Mouse (Mus musculus) liver, embryonic 13.5 days (tissue): Measurements from ENCODE around the gene Asb12. TPM values are rescaled to one million over a fixed set of nuclear protein-coding genes. Genes with fewer than 3 reads are reported as not detected.
A peak's percentile ranks its signal among the peaks of the same experiment; 100 is the strongest.
"Not testable (repeated sequence)": the region's sequence is repeated elsewhere in the genome, so short reads cannot be mapped to it uniquely, and the experiment has no call there.

Experiments
- ATAC-seq: fragments of 200-750 bp; cut with Nextera tagmentation; 2 replicates; pipeline ENCODE4 v1.8.0; 2017; ENCODE audit warnings: low read depth, mild to moderate bottlenecking, moderate number of reproducible peaks, moderate library complexity
- DNase-seq: peaks from one replicate; pipeline ENCODE4 v3.0.0; 2022
- H3K27ac ChIP-seq: fragments of 300-500 bp; sonication (generic); 2 replicates; pipeline ENCODE4 v1.5.1; 2015; ENCODE audit warnings: moderate library complexity, mild to moderate bottlenecking, inconsistent platforms
- H3K27me3 ChIP-seq: fragments of 300-500 bp; sonication (generic); 2 replicates; pipeline ENCODE4 v1.6.1; 2015; ENCODE audit warnings: mild to moderate bottlenecking, inconsistent platforms
- H3K36me3 ChIP-seq: fragments of 300-500 bp; sonication (generic); 2 replicates; pipeline ENCODE4 v1.6.1; 2015; ENCODE audit warnings: mild to moderate bottlenecking, inconsistent platforms
- H3K4me1 ChIP-seq: fragments of 300-500 bp; sonication (generic); replicated peaks from 2 replicates; pipeline ENCODE4 v1.6.1; 2015; ENCODE audit warnings: inconsistent platforms
- H3K4me2 ChIP-seq: fragments of 300-500 bp; sonication (generic); 2 replicates; pipeline ENCODE4 v1.6.1; 2015; ENCODE audit warnings: inconsistent platforms, mild to moderate bottlenecking, moderate library complexity
- H3K4me3 ChIP-seq: fragments of 300-500 bp; sonication (generic); replicated peaks from 2 replicates; pipeline ENCODE4 v1.5.1; 2015; ENCODE audit warnings: mild to moderate bottlenecking, inconsistent platforms
- H3K9ac ChIP-seq: fragments of 300-500 bp; sonication (generic); 2 replicates; pipeline ENCODE4 v1.6.1; 2015; ENCODE audit warnings: mild to moderate bottlenecking, inconsistent platforms
- H3K9me3 ChIP-seq: fragments of 300-500 bp; sonication (generic); replicated peaks from 2 replicates; pipeline ENCODE4 v1.6.1; 2016; ENCODE audit warnings: inconsistent platforms
- WGBS: fragments of 180-500 bp; shearing (Covaris S2); methylation state at CpG from one replicate; pipeline ENCODE4 v1.1.7; 2015; ENCODE audit not compliant: insufficient replicate concordance; 5-methylcytosine and 5-hydroxymethylcytosine counted together
- polyA plus RNA-seq: library from polyadenylated mRNA; unstranded; fragments of >200 nt; fragmentation: Nextera tagmentation; extraction: Ambion mirVana; gene quantifications from 2 replicates; pipeline ENCODE4 v1.2.1, GENCODE M21; 2015

Asb12 gene
- not detected in 2 replicates for polyA plus RNA-seq

DNA sequence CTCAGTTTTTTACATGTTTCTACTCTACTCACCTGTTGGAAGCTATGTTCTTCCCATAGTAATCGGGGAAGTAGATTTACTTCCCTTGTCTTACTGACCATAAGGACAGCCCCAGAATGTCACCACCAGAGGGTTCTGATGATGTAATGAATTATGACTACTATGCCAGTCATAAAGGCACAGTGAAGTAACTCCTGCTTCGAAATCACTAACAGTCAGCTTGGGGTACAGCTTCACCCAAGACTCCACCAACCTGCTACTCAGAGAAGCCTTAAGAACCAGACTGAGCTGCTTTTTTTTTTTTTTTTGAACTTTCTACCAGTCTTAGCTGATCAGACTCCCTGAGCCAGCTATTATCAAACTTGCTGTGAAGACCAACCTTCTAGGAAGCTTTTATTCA, at the start of gene Asb12, which contains the start of gene Pfn5:
Gene Asb12, minus strand, starts transcription at position 101 of the 400 bp plus-strand sequence.
Gene Pfn5, plus strand, starts transcription at position 218 of the 400 bp plus-strand sequence.
- Histone ChIP-seq H3K9ac (no peak within 1 kb of the TSS), H3K36me3 (no peaks in the 10 kb centered on the region), H3K4me1 (no peaks in the 10 kb centered on the region), H3K4me3 (no peak within 1 kb of the TSS), H3K27ac (no peak within 1 kb of the TSS), H3K27me3 (no peaks in the 10 kb centered on the region), H3K9me3 (no peaks in the 10 kb centered on the region), H3K4me2 (no peak within 1 kb of the TSS)
- DNase-seq = no peak
- ATAC-seq = no peak
- WGBS = 54% methylated on average over 2 of the region's 2 CpGs

DNA sequence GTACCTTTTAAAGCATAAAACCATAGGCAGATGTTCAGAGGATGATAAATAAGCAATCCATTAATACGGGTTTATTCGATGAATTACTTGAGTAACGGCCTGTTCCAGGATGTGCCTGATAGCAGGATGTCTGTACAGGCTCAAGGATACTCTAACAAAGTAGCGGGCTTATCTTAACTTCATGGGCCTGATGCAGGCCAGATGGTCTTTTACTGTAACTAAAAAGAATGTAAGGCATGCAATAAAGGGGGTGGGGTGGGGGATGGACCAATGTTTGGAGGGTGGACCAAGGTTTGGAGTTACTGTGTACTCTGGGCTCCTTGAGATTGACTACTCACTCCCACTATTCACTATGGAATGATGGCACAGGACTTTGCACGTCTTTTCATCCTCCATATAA, 42.8 kb upstream of the Asb12 start:
- Histone ChIP-seq H3K4me2 (no peak overlapping the region), H3K9ac (no peak overlapping the region), H3K4me1 (no peaks in the 10 kb centered on the region), H3K9me3 (no peaks in the 10 kb centered on the region), H3K27me3 (no peaks in the 10 kb centered on the region), H3K36me3 (no peaks in the 10 kb centered on the region), H3K27ac (no peak overlapping the region), H3K4me3 (no peak overlapping the region)
- WGBS = 53% methylated on average over 5 of the region's 5 CpGs
- DNase-seq (no peak), ATAC-seq (no peak)

DNA sequence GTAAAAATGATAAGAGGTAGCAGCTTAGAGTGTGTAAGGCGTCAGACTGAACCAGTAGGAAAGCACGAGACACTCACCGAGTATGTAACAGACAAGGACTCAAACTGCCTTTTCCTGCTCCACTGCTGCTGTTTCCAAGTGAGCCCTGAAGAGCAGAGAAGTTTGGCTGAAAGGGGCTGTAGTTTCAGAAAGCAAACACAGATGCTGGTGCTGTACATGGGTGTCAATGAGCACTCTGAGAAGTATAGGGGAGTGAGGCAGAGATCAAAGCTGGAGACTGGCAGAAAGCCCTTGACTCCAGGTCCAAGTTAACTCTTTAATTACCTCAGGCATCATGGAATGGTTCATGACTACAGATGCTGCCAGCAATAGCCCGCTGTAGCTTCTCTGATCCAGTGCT, 3.5 kb downstream of the Asb12 start:
- H3K27ac ChIP-seq = no peak overlapping the region
- no peaks in the 10 kb centered on the region for H3K9me3 ChIP-seq
- no peak overlapping the region for H3K4me2 ChIP-seq
- DNase-seq = no peak
- no peaks in the 10 kb centered on the region for H3K4me1 ChIP-seq
- no peak for ATAC-seq
- no peaks in the 10 kb centered on the region for H3K36me3 ChIP-seq
- no peak overlapping the region for H3K9ac ChIP-seq
- H3K27me3 ChIP-seq = no peaks in the 10 kb centered on the region
- no peak overlapping the region for H3K4me3 ChIP-seq
- WGBS = 63% methylated on average over 4 of the region's 4 CpGs

- not testable (repeated sequence) for H3K27ac ChIP-seq, DNase-seq, H3K4me1 ChIP-seq, H3K4me3 ChIP-seq, H3K4me2 ChIP-seq, H3K36me3 ChIP-seq, ATAC-seq, H3K9ac ChIP-seq, H3K9me3 ChIP-seq, H3K27me3 ChIP-seq
- WGBS = 52% methylated on average over 2 of the region's 2 CpGs
These were observed 22.3 kb downstream of the Asb12 start for GRCm38 (mm10) chrX:95535493-95535892.

- H3K36me3 ChIP-seq = no peaks in the 10 kb centered on the region
- no peak overlapping the region for H3K4me2 ChIP-seq
- no peak overlapping the region for H3K9ac ChIP-seq
- DNase-seq (no peak), ATAC-seq (no peak)
- H3K9me3 ChIP-seq = no peaks in the 10 kb centered on the region
- H3K4me3 ChIP-seq = no peak overlapping the region
- 40% methylated on average over 2 of the region's 2 CpGs for WGBS
- H3K27ac ChIP-seq = no peak overlapping the region
- no peaks in the 10 kb centered on the region for H3K27me3 ChIP-seq
- H3K4me1 ChIP-seq = no peaks in the 10 kb centered on the region
These were observed 32.6 kb downstream of the Asb12 start for GRCm38 (mm10) chrX:95525166-95525565.

GRCm38 (mm10) chrX:95523883-95524282, 33.9 kb downstream of the Asb12 start:
- ATAC-seq = no peak
- Histone ChIP-seq H3K36me3 (no peaks in the 10 kb centered on the region), H3K4me3 (no peak overlapping the region), H3K27ac (no peak overlapping the region), H3K4me2 (no peak overlapping the region), H3K9ac (no peak overlapping the region), H3K4me1 (no peaks in the 10 kb centered on the region), H3K27me3 (no peaks in the 10 kb centered on the region), H3K9me3 (no peaks in the 10 kb centered on the region)
- no peak for DNase-seq

DNA sequence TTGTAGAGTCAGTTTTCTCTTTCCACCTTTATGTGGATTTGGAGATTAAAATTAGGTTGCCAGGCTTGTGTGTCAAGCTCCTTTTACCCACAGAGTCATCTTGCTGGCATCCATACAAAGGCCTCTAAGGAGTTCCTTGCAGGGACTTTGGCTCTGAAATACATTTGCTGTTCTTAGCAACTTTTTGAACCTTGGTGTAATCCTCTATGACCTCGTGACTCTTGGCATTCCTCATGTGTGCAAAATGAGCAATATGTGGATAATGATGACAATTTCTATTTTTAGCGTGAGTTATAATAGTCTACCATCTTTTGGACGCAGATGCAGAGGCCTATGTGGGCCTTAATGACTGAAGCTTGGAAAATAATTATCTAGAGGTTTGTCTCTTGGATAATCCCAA, 100.6 kb downstream of the Asb12 start:
- Histone ChIP-seq H3K4me2 (no peak overlapping the region), H3K27me3 (no peaks in the 10 kb centered on the region), H3K4me1 (no peaks in the 10 kb centered on the region), H3K36me3 (no peaks in the 10 kb centered on the region), H3K9ac (no peak overlapping the region), H3K4me3 (no peak overlapping the region), H3K9me3 (no peaks in the 10 kb centered on the region), H3K27ac (no peak overlapping the region)
- ATAC-seq = no peak
- WGBS = 57% methylated on average over 3 of the region's 3 CpGs
- no peak for DNase-seq

DNA sequence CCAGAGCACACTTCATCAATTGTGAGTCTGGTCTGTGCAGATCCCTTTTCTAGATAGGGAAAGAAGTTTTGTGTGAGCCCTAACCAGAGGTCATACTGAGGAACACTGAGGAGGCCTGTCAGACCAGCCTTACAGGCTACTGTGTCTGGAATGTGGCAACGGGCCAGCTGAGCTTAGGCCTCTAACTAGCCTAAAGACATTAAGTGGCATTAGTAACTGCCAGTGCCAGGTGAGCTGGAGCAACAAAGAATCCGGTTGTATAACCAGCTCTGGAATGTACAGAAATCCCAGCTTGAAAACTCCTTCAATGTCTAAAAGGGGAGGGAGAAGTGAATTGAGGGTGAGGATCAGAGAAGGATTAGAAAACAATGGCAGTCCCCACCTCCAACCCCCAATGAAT, 111.9 kb downstream of the Asb12 start:
- no peak overlapping the region for H3K4me3 ChIP-seq
- no peak overlapping the region for H3K4me2 ChIP-seq
- H3K36me3 ChIP-seq = no peaks in the 10 kb centered on the region
- no peaks in the 10 kb centered on the region for H3K27me3 ChIP-seq
- ATAC-seq = no peak
- no peak overlapping the region for H3K9ac ChIP-seq
- WGBS = 68% methylated on average over 2 of the region's 2 CpGs
- H3K27ac ChIP-seq = no peak overlapping the region
- no peak for DNase-seq
- H3K4me1 ChIP-seq = peaks cover 9% of the 10 kb centered on the region
- H3K9me3 ChIP-seq = no peaks in the 10 kb centered on the region

DNA sequence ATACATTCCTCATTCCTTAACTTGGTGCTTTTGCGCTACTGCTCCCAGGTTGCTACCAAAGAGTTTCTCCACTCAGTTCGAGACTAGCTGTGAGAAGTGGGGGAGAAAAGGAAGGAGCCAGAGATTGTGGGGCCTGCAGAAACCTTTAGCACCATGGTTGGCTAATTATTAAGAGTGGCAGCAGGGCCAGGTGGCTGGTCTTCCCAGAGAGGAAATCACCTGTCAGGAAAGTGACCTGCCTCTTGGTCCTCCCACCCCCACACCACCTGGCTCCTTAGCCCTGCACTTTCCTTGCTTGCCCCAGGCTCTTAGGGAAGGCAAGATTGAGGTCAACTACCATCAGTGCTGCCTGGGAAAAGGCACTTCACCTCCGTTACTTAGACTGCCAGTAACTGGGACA, 112.6 kb downstream of the Asb12 start:
- Histone ChIP-seq H3K9ac (peak overlapping the region; percentile 29; the same call in 1 of the 2 replicates), H3K27me3 (no peaks in the 10 kb centered on the region), H3K4me2 (peak overlapping the region; percentile 73), H3K27ac (peak overlapping the region; percentile 34; the same call in 1 of the 2 replicates), H3K4me1 (peaks cover 9% of the 10 kb centered on the region), H3K4me3 (peak overlapping the region; percentile 67), H3K36me3 (no peaks in the 10 kb centered on the region), H3K9me3 (no peaks in the 10 kb centered on the region)
- ATAC-seq (no peak), DNase-seq (peak; percentile 0)
- 28% methylated on average over 3 of the region's 3 CpGs for WGBS

- peak within 1 kb of the TSS; percentile 67 for H3K4me3 ChIP-seq
- H3K27ac ChIP-seq = peak within 1 kb of the TSS; percentile 80
- H3K9ac ChIP-seq = peak within 1 kb of the TSS; percentile 59
- no peaks in the 10 kb centered on the region for H3K27me3 ChIP-seq
- H3K4me1 ChIP-seq = peaks cover 9% of the 10 kb centered on the region
- peak; percentile 91 for ATAC-seq
- 13% methylated on average over 19 of the region's 19 CpGs for WGBS
- peak; percentile 80 for DNase-seq
- H3K4me2 ChIP-seq = peak within 1 kb of the TSS; percentile 73
- H3K36me3 ChIP-seq = no peaks in the 10 kb centered on the region
- H3K9me3 ChIP-seq = no peaks in the 10 kb centered on the region
These were observed 113.0 kb downstream of the Asb12 start, which contains the start of gene Amer1 for GRCm38 (mm10) chrX:95444776-95445111. Gene Amer1 (minus strand): TSS chrX:95444872.

- peak overlapping the region; percentile 59 for H3K9ac ChIP-seq
- H3K4me3 ChIP-seq = peak overlapping the region; percentile 67
- ATAC-seq (peak; percentile 79), DNase-seq (peak; percentile 52)
- no peaks in the 10 kb centered on the region for H3K27me3 ChIP-seq
- 18% methylated on average over 42 of the region's 42 CpGs for WGBS
- peak overlapping the region; percentile 80 for H3K27ac ChIP-seq
- peak overlapping the region; percentile 73 for H3K4me2 ChIP-seq
- no peaks in the 10 kb centered on the region for H3K36me3 ChIP-seq
- no peaks in the 10 kb centered on the region for H3K9me3 ChIP-seq
- H3K4me1 ChIP-seq = peaks cover 9% of the 10 kb centered on the region
These were observed 113.7 kb downstream of the Asb12 start for GRCm38 (mm10) chrX:95443898-95444775.

- WGBS = 38% methylated on average over 12 of the region's 12 CpGs
- no peak for DNase-seq
- H3K4me3 ChIP-seq = peak overlapping the region; percentile 67
- ATAC-seq = no peak
- peaks cover 9% of the 10 kb centered on the region for H3K4me1 ChIP-seq
- H3K9ac ChIP-seq = peak overlapping the region; percentile 59
- H3K9me3 ChIP-seq = no peaks in the 10 kb centered on the region
- peak overlapping the region; percentile 80; the same call in 1 of the 2 replicates for H3K27ac ChIP-seq
- H3K36me3 ChIP-seq = no peaks in the 10 kb centered on the region
- H3K4me2 ChIP-seq = peak overlapping the region; percentile 73
- H3K27me3 ChIP-seq = no peaks in the 10 kb centered on the region
These were observed 114.4 kb downstream of the Asb12 start for GRCm38 (mm10) chrX:95443390-95443789.
